Mouse (Mus musculus): Measurements from ENCODE around the gene Sh3d21. TPM values are rescaled to one million over a fixed set of nuclear protein-coding genes. Genes with fewer than 3 reads are reported as not detected.

Sh3d21 gene
- polyA plus RNA-seq, 1 experiment from 2014 or later = 1.6 TPM

Other genes with a start within 250 kb of the Sh3d21 start
- gene Csf3r, start 138.9 kb downstream of the Sh3d21 start, polyA plus RNA-seq (2014; fragmentation: Nextera tagmentation; extraction: Ambion mirVana) = 0.48 and 0.57 TPM in 2 replicates
- gene Mrps15, start 116.6 kb downstream of the Sh3d21 start, polyA plus RNA-seq (2014; fragmentation: Nextera tagmentation; extraction: Ambion mirVana) = 126 TPM in 2 replicates
- gene Oscp1, start 104.9 kb downstream of the Sh3d21 start, polyA plus RNA-seq (2014; fragmentation: Nextera tagmentation; extraction: Ambion mirVana) = 26.3 and 27.8 TPM in 2 replicates
- gene Lsm10, start 66.9 kb downstream of the Sh3d21 start, polyA plus RNA-seq (2014; fragmentation: Nextera tagmentation; extraction: Ambion mirVana) = 43.0 and 44.4 TPM in 2 replicates
- gene Stk40, start 59.5 kb downstream of the Sh3d21 start, polyA plus RNA-seq (2014; fragmentation: Nextera tagmentation; extraction: Ambion mirVana) = 37.4 and 37.5 TPM in 2 replicates
- 18.6 and 19.0 TPM in 2 replicates for gene Eva1b, start 15.7 kb downstream of the Sh3d21 start, polyA plus RNA-seq (2014; fragmentation: Nextera tagmentation; extraction: Ambion mirVana)
- gene Thrap3, start 39.3 kb upstream of the Sh3d21 start, polyA plus RNA-seq (2014; fragmentation: Nextera tagmentation; extraction: Ambion mirVana) = 251 and 263 TPM in 2 replicates
- 80.6 and 83.5 TPM in 2 replicates for gene Map7d1, start 92.9 kb upstream of the Sh3d21 start, polyA plus RNA-seq (2014; fragmentation: Nextera tagmentation; extraction: Ambion mirVana)
- 23.3 and 25.7 TPM in 2 replicates for gene Trappc3, start 98.8 kb upstream of the Sh3d21 start, polyA plus RNA-seq (2014; fragmentation: Nextera tagmentation; extraction: Ambion mirVana)
- gene Col8a2, start 123.3 kb upstream of the Sh3d21 start, polyA plus RNA-seq (2014; fragmentation: Nextera tagmentation; extraction: Ambion mirVana) = 18.0 and 20.4 TPM in 2 replicates
- gene Adprhl2, start 158.2 kb upstream of the Sh3d21 start, polyA plus RNA-seq (2014; fragmentation: Nextera tagmentation; extraction: Ambion mirVana) = 66.5 and 70.7 TPM in 2 replicates
- gene Tekt2, start 162.2 kb upstream of the Sh3d21 start, polyA plus RNA-seq (2014; fragmentation: Nextera tagmentation; extraction: Ambion mirVana) = 4.9 and 6.1 TPM in 2 replicates